9 mouse cellular contexts compared by ENCODE assay signal in the genomic region with DNA sequence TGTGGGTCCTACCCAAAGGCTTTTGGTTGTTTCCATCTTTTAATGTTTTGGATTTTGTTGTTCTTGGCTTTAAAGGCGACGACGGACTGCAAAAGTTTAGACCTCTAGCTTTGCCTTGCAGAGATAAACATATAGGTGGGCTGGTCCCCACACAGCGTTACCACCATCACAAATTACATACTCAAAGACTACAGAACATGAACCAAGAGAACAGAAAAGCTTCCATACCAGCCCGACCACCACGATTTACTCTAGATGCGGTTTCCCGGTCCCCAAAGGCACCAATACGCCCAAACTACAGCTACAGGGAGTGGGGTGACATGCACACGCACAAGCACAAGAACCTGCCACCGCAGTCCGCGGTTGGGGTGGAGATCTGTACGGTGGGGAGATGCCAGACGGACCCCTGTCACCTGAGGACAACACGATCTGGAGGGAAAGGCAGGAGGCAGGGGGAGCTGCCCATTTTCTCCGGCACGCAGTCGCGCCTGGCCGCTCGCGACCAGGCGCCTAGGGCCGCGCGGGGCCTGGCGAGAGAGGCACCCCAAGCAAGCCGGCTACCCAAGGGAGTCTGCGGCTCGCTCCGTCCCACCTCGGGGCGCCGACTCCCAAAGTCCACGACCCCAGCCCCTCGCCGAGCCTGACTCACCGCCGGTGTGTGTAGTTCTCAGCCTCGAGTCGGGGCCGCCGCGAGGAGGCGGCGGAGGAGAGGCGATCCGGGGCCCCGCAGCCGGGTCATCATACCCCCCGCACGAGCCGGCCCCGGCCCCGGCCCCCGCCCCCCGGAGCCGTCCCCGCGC. TPM values are rescaled to one million over a fixed set of nuclear protein-coding genes. Genes with fewer than 3 reads are reported as not detected.
DNase-seq lines count a peak whose midpoint lies in the region; ATAC-seq and TF ChIP-seq lines count a peak whose summit lies in the region.
"Had no signal": no experiment of that assay in that cellular context is flagged by ENCODE, and none has a peak within 500 bp of the region (broad histone marks: within the 10 kb centered on the region; RNA-seq: fewer than 3 reads in every experiment).

No protein-coding gene starts in this region.

- TF ChIP-seq EP300 in heart, postnatal 0 days (IDR thresholded peaks at IDR 0.05; ENCODE audit: low read depth) = no peak

- peak overlapping the region; percentile 95 for H3K9ac ChIP-seq in lung, embryonic 14.5 days
- peak overlapping the region; percentile 97 for H3K9ac ChIP-seq in heart, postnatal 0 days (replicated peaks; ENCODE audit: low read depth, low read length)
- H3K9ac ChIP-seq in neural tube, embryonic 13.5 days = peak overlapping the region; percentile 96

- no peaks in the 10 kb centered on the region for H3K27me3 ChIP-seq in lung, embryonic 14.5 days (ENCODE audit: insufficient read depth, low read length)
- H3K27me3 ChIP-seq in embryonic facial prominence, embryonic 10.5 days (replicated peaks; ENCODE audit: low read depth, poor library complexity, severe bottlenecking) = no peaks in the 10 kb centered on the region; the same call in 1 of the 2 replicates
- H3K27me3 ChIP-seq in heart, postnatal 0 days (ENCODE audit: control insufficient read depth, insufficient read depth, low read length) = no peaks in the 10 kb centered on the region
- H3K27me3 ChIP-seq in neural tube, embryonic 13.5 days = peaks cover 11% of the 10 kb centered on the region; the same call in 1 of the 2 replicates

- ATAC-seq in lung, embryonic 14.5 days (ENCODE audit: insufficient read depth) = peak; percentile 78
- ATAC-seq in heart, postnatal 0 days (ENCODE audit: insufficient read depth, low read depth) = peak; percentile 70
- peak; percentile 86 for ATAC-seq in neural tube, embryonic 13.5 days (ENCODE audit: low read depth)
- no peak for ATAC-seq in monocyte, adult 5-6 weeks (replicated peaks; ENCODE audit: insufficient number of reproducible peaks, low FRiP score, low TSS enrichment, poor library complexity, severe bottlenecking)

- peak overlapping the region; percentile 67 for H3K4me2 ChIP-seq in lung, embryonic 14.5 days
- peak overlapping the region; percentile 83 for H3K4me2 ChIP-seq in heart, postnatal 0 days (ENCODE audit: low read depth, low read length)
- H3K4me2 ChIP-seq in neural tube, embryonic 13.5 days = peak overlapping the region; percentile 88

- H3K9me3 ChIP-seq in lung, embryonic 14.5 days (ENCODE audit: low read depth, low read length) = no peaks in the 10 kb centered on the region
- no peaks in the 10 kb centered on the region for H3K9me3 ChIP-seq in embryonic facial prominence, embryonic 10.5 days
- no peaks in the 10 kb centered on the region for H3K9me3 ChIP-seq in heart, postnatal 0 days (replicated peaks; ENCODE audit: control insufficient read depth, low read length)
- no peaks in the 10 kb centered on the region for H3K9me3 ChIP-seq in neural tube, embryonic 13.5 days

- H3K4me3 ChIP-seq in lung, embryonic 14.5 days (ENCODE audit: low read depth, low read length) = peak overlapping the region; percentile 93
- peak overlapping the region; percentile 97 for H3K4me3 ChIP-seq in embryonic facial prominence, embryonic 10.5 days
- peak overlapping the region; percentile 97 for H3K4me3 ChIP-seq in heart, postnatal 0 days (ENCODE audit: low read depth, low read length)
- peak overlapping the region; percentile 94 for H3K4me3 ChIP-seq in neural tube, embryonic 13.5 days

- 0% methylated on average over 46 of the region's 61 CpGs for WGBS in lung, embryonic 14.5 days
- WGBS in embryonic facial prominence, embryonic 10.5 days = under 1% methylated on average over 60 of the region's 61 CpGs
- 0% methylated on average over 55 of the region's 61 CpGs for WGBS in heart, postnatal 0 days
- under 1% methylated on average over 61 of the region's 61 CpGs for whole genome bisulfite sequencing in neural tube, embryonic 13.5 days

- H3K27ac ChIP-seq in lung, embryonic 14.5 days (ENCODE audit: low read depth) = peak overlapping the region; percentile 82
- peak overlapping the region; percentile 97 for H3K27ac ChIP-seq in embryonic facial prominence, embryonic 10.5 days (replicated peaks)
- peak overlapping the region; percentile 95 for H3K27ac ChIP-seq in heart, postnatal 0 days (ENCODE audit: low read depth)
- H3K27ac ChIP-seq in neural tube, embryonic 13.5 days (replicated peaks) = peak overlapping the region; percentile 95

- no peaks in the 10 kb centered on the region for H3K36me3 ChIP-seq in lung, embryonic 14.5 days (ENCODE audit: insufficient read depth)
- H3K36me3 ChIP-seq in embryonic facial prominence, embryonic 10.5 days (replicated peaks) = no peaks in the 10 kb centered on the region
- H3K36me3 ChIP-seq in heart, postnatal 0 days (replicated peaks; ENCODE audit: control insufficient read depth, insufficient read depth, low read length) = no peaks in the 10 kb centered on the region
- H3K36me3 ChIP-seq in neural tube, embryonic 13.5 days = no peaks in the 10 kb centered on the region

- peak; percentile 46 for DNase-seq in lung, embryonic 14.5 days
- DNase-seq in lung, postnatal 25 days (ENCODE audit: low spot score) = no peak
- DNase-seq in NIH3T3 (ENCODE audit: low read depth) (peak; percentile 47), liver (peak; percentile 59)
- DNase-seq in embryonic facial prominence, embryonic 10.5 days (ENCODE audit: low spot score) = no peak
- peak; percentile 5 for DNase-seq in heart, postnatal 0 days (ENCODE audit: low spot score)

- no peak for TF ChIP-seq CTCF in lung, embryonic 14.5 days (IDR thresholded peaks at IDR 0.05; ENCODE audit: low read depth)
- TF ChIP-seq CTCF in heart, postnatal 0 days (IDR thresholded peaks at IDR 0.05; ENCODE audit: low read depth) = no peak

- peaks cover 5% of the 10 kb centered on the region; the same call in 1 of the 2 replicates for H3K4me1 ChIP-seq in lung, embryonic 14.5 days (ENCODE audit: insufficient read depth)
- peaks cover 23% of the 10 kb centered on the region for H3K4me1 ChIP-seq in embryonic facial prominence, embryonic 10.5 days
- H3K4me1 ChIP-seq in heart, postnatal 0 days (ENCODE audit: control insufficient read depth, insufficient read depth) = peaks cover 24% of the 10 kb centered on the region
- H3K4me1 ChIP-seq in neural tube, embryonic 13.5 days (replicated peaks) = peaks cover 32% of the 10 kb centered on the region

RNA-seq across cellular contexts. Expression of a gene that starts 0.8 kb away (rescaled TPM):
- polyA plus RNA-seq in lung, embryonic 14.5 days (2014; fragmentation: Nextera tagmentation; extraction: Ambion mirVana) = 16.8 and 17.2 TPM in 2 replicates
- 9.9 TPM in 2 replicates for polyA plus RNA-seq in embryonic facial prominence, embryonic 10.5 days (2016; fragmentation: Nextera tagmentation; extraction: Ambion mirVana)
- 56.9 and 61.1 TPM in 2 replicates for total RNA-seq in heart, postnatal 0 days (2014; rRNA removed; ENCODE audit: low replicate concordance)
- polyA plus RNA-seq in heart, postnatal 0 days (2015; fragmentation: Nextera tagmentation; extraction: Ambion mirVana) = 6.1 and 7.0 TPM in 2 replicates
- 10.6 and 11.7 TPM in 2 replicates for polyA plus RNA-seq in neural tube, embryonic 13.5 days (2015; fragmentation: Nextera tagmentation; extraction: Ambion mirVana)
- total RNA-seq in monocyte, adult 5-6 weeks (2017) = 97.7 to 153 TPM (median 113 TPM) in 3 replicates

RNA-seq across cellular contexts. Expression of a gene that starts 18.7 kb away (rescaled TPM):
- 36.5 and 41.1 TPM in 2 replicates for polyA plus RNA-seq in lung, embryonic 14.5 days (2014; fragmentation: Nextera tagmentation; extraction: Ambion mirVana)
- 36.4 and 41.5 TPM in 2 replicates for polyA plus RNA-seq in embryonic facial prominence, embryonic 10.5 days (2016; fragmentation: Nextera tagmentation; extraction: Ambion mirVana)
- total RNA-seq in heart, postnatal 0 days (2014; rRNA removed; ENCODE audit: low replicate concordance) = 3.5 and 3.9 TPM in 2 replicates
- polyA plus RNA-seq in heart, postnatal 0 days (2015; fragmentation: Nextera tagmentation; extraction: Ambion mirVana) = 13.5 and 14.2 TPM in 2 replicates
- 17.2 and 24.6 TPM in 2 replicates for polyA plus RNA-seq in neural tube, embryonic 13.5 days (2015; fragmentation: Nextera tagmentation; extraction: Ambion mirVana)
- total RNA-seq in monocyte, adult 5-6 weeks (2017) = 13.7 to 24.6 TPM (median 14.9 TPM) in 3 replicates

RNA-seq across cellular contexts. Expression of a gene that starts 18.8 kb away (rescaled TPM):
- polyA plus RNA-seq in lung, embryonic 14.5 days (2014; fragmentation: Nextera tagmentation; extraction: Ambion mirVana) = 19.1 and 21.9 TPM in 2 replicates
- polyA plus RNA-seq in embryonic facial prominence, embryonic 10.5 days (2016; fragmentation: Nextera tagmentation; extraction: Ambion mirVana) = 20.4 and 22.7 TPM in 2 replicates
- total RNA-seq in heart, postnatal 0 days (2014; rRNA removed; ENCODE audit: low replicate concordance) = 14.5 and 38.1 TPM in 2 replicates
- 14.5 and 14.9 TPM in 2 replicates for polyA plus RNA-seq in heart, postnatal 0 days (2015; fragmentation: Nextera tagmentation; extraction: Ambion mirVana)
- polyA plus RNA-seq in neural tube, embryonic 13.5 days (2015; fragmentation: Nextera tagmentation; extraction: Ambion mirVana) = 23.3 and 23.9 TPM in 2 replicates
- 23.5 to 31.7 TPM (median 26.6 TPM) in 3 replicates for total RNA-seq in monocyte, adult 5-6 weeks (2017)

RNA-seq across cellular contexts. Expression of a gene that starts 18.8 kb away (rescaled TPM):
- polyA plus RNA-seq in lung, embryonic 14.5 days (2014; fragmentation: Nextera tagmentation; extraction: Ambion mirVana) = 0.21 TPM in 1 of 2 replicates, not detected in the other
- polyA plus RNA-seq in embryonic facial prominence, embryonic 10.5 days (2016; fragmentation: Nextera tagmentation; extraction: Ambion mirVana) = 0.16 TPM in 1 of 2 replicates, not detected in the other
- 0.50 TPM in 1 of 2 replicates, not detected in the other for total RNA-seq in heart, postnatal 0 days (2014; rRNA removed; ENCODE audit: low replicate concordance)
- 0.37 TPM in 1 of 2 replicates, not detected in the other for polyA plus RNA-seq in heart, postnatal 0 days (2015; fragmentation: Nextera tagmentation; extraction: Ambion mirVana)
- polyA plus RNA-seq in neural tube, embryonic 13.5 days (2015; fragmentation: Nextera tagmentation; extraction: Ambion mirVana) = 0.21 and 0.54 TPM in 2 replicates
- 0.49 TPM in 1 of 3 replicates, not detected in the others for total RNA-seq in monocyte, adult 5-6 weeks (2017)

RNA-seq across cellular contexts. Expression of a gene that starts 41.9 kb away (rescaled TPM):
- polyA plus RNA-seq in lung, embryonic 14.5 days (2014; fragmentation: Nextera tagmentation; extraction: Ambion mirVana) = not detected in 2 replicates
- 0.24 and 0.42 TPM in 2 replicates for polyA plus RNA-seq in embryonic facial prominence, embryonic 10.5 days (2016; fragmentation: Nextera tagmentation; extraction: Ambion mirVana)
- not detected in 2 replicates for total RNA-seq in heart, postnatal 0 days (2014; rRNA removed; ENCODE audit: low replicate concordance)
- 0.15 and 0.25 TPM in 2 replicates for polyA plus RNA-seq in heart, postnatal 0 days (2015; fragmentation: Nextera tagmentation; extraction: Ambion mirVana)
- 0.50 and 0.79 TPM in 2 replicates for polyA plus RNA-seq in neural tube, embryonic 13.5 days (2015; fragmentation: Nextera tagmentation; extraction: Ambion mirVana)
- 0.39 to 2.8 TPM in 2 of 3 replicates, not detected in the other for total RNA-seq in monocyte, adult 5-6 weeks (2017)
- total RNA-seq: heart, adult 18-20 months had no signal

Comparison
In these comparisons a context has a peak if more than half of its experiments do, and no peak if none do; other contexts are left out.
1. DNase-seq: peak in lung, embryonic 14.5 days (single experiment), NIH3T3 (single experiment), heart, postnatal 0 days (single experiment) and liver (single experiment); none in lung, postnatal 25 days (single experiment) and embryonic facial prominence, embryonic 10.5 days (single experiment).
2. Peak in every context shown above with its lines, with median percentiles within 50 percentile points of each other: H3K27ac ChIP-seq, H3K4me2 ChIP-seq, H3K4me3 ChIP-seq and H3K9ac ChIP-seq.